Mouse (Mus musculus) skeletal muscle tissue, adult 2 months (tissue): ENCODE results near the gene Itfg1.

Source experiments
- DNase-seq: peaks from one replicate; pipeline ENCODE4 v3.0.0-alpha.2; 2012; ENCODE audit warnings: low read depth, low spot score

Itfg1 gene

DNA sequence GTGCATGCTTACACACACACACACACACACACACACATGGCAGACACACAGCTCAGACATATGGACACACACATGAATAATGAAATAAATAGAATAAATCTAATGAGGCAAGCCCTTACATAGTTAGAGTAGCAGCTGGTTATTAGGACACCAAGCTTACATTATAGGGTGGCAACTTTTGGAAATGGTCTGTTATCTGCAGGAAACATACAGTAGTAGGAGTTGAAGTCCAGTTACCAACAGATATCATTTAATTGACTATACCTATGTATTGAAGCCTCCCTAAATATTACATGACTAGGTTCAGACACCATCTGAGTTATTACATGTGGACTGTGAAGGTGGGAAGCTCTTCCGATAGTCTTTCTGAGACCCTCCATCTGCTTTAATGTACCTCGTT, 95.7 kb downstream of the Itfg1 start:
- no peak for DNase-seq

DNA sequence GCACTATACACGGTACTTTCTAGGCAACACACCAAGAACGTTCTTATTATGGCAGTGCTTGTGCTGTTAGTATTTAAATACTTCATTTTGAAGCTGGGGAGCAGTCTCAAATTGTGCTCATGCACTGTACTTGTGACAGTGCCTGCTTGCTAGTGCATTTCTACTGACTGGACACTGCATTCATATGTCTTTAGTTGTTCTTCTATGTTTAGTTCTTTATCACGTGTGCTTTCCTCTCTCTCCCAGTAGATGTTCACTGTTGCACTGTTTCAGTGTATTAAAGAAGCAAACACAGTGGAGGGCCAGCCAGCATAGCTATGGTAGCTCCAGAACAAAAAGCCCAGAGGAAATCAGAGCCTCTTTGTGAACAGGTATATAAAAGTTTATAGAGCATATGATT, 110.2 kb downstream of the Itfg1 start:
- DNase-seq, result no peak

DNA sequence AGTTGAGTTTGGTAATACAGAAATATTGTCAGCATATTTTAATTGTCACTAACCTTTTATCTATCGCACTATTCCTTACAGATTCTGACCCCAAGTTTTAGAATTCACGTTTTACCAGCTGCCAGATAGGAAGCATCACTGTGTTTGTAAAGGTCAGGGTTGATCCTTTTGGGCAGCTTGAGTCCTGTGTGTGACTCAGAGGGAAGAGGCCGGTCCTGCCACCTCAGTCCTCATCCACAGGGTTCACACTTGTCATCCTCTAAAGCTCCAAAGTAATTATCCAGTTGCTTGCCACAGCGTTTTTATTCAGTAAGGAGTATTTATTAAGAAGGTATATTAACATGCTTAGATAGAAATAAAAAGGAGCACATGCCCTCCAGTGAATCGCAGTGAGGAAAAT, 123.5 kb downstream of the Itfg1 start:
- DNase-seq, result no peak

DNA sequence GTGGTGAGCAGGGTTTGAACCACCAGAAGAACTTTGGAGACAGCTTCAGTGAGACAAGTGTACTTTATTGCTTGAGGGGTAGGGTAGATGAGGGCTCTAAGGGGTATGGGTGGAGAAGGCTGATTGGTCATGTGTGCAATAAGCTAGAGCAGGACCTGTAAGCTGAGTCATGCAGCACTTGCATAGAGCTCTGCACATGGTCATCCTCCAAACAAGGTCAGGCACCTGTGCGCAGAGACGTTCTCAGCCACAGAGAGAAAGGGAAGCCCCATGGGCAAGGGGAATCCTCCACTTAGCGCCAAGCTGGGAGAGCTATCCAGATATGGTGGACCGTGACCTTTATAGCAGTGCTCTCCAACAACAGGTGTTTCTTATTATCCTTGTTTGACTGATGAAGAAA, 124.0 kb downstream of the Itfg1 start:
- DNase-seq, result no peak

DNA sequence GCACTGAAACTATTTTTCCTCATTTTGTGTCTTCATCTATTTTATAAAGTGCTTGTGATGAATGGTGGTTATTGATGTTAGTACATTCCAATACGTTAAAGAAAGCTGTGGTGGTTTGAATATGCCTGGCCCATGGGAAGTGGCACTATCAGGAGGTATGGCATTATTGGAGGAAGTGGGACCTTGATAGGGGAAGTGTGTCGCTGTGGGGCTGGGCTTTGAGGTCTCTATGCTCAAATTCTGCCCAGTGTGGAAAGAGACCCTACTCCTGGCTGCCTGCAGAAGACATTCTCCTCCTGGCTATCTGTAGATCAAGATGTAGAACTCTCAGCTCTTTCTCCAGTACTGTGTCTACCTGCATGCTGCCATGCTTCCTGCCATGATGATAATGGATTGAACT, 133.7 kb downstream of the Itfg1 start:
- no peak for DNase-seq

DNA sequence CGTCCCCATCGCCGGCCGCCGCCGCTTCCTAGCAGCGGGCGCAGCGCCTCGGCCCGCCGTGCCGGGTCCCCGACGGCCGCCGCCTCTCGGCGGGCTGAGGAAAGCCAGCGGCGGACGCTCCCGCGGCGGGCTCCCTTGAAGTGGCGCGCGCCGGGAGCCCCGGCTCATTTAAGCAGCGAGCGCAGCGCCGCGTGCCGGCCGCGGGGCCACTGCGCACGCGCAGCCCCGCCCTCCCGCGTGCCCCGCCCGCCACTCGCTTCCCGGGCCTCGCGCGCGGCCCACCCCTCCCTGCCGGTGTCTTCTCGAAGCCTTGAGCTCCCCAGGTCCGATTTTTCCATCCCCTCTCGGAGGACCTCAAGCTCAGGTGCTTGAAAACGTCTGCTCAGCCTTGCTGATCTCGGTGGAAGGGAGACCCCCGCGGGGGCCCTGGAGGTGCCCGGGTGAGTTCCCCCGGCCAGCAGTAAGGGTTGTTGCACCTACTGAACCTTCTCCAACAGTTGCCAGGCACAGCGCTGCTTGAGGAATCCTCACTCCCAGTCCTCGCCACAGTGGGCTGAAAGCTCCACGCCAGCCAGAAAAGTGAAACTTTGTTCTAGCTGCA, 139.9 kb downstream of the Itfg1 start, which contains the start of gene Neto2:
Gene Neto2 (minus strand): TSS at position 174 of the 601 bp plus-strand sequence.
- DNase-seq, result peak; percentile 31

DNA sequence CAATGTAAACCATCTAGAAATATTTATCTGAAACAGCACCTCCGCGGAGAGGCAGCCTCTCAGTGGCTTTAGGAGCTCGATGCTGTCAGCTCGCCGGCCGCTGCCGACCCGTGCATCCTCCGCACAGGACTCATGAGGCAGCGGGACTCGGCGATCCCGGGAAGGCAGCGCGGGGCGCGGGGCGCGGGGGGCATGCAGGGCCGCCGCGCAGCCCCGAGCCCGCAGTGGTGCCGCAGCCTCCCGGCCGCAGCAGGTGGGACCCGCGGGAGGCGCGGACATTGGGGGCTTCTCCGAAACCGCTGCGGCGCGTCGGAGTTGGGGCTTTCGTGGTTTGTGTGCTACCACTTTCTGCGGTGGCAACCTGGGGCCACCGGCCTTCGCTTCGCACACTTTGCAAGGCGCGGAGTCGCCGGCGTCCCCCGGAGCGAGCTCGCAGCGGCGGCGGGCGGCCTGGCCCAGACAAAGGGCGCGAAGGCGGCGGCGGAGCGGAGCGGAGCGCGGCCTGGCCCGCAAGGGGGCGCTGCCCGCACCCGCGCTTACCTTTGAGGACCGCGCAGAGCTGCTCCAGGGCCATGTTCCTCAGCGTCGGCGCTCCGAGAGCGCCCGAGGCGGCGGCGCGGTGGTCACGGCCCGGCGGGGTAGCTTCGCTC, 140.5 kb downstream of the Itfg1 start:
- no peak for DNase-seq

DNA sequence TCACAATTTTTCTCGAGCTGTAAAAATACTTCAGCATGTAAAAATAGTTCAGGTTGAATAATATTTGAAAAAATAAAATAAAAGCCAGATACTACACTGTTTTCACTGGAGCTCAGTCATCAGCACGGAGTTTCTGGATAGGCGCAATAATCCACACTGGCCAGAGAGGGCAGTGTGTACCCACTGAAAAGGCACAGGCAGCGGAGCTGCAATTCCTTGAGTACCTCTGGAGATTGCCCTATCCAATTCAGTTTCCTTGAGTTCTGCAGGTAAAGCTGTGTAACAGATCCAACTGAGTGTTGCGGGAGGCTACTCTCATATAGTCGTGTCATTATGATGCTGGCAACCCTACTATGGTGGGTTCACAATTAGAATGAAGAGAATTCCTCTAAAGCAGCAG, 141.7 kb downstream of the Itfg1 start:
- DNase-seq, result peak; percentile 44
